Mouse (Mus musculus): ENCODE measurements around the gene Alg9. TPM values are rescaled to one million over a fixed set of nuclear protein-coding genes. Genes with fewer than 3 reads are reported as not detected.

The Alg9 gene
- polyA plus RNA-seq, 1 experiment from 2014 or later: 23.1 TPM

Other genes starting within 250 kb of the Alg9 start
- 46.8 and 47.6 TPM in 2 replicates for gene Pts, start 246.3 kb upstream of the Alg9 start, polyA plus RNA-seq (2016; fragmentation: Nextera tagmentation; extraction: Ambion mirVana)
- gene Il18, start 220.2 kb upstream of the Alg9 start, polyA plus RNA-seq (2016; fragmentation: Nextera tagmentation; extraction: Ambion mirVana): 2.3 and 3.1 TPM in 2 replicates
- 0.18 TPM in 2 replicates for gene Bco2, start 219.8 kb upstream of the Alg9 start, polyA plus RNA-seq (2016; fragmentation: Nextera tagmentation; extraction: Ambion mirVana)
- not detected in 2 replicates for gene Tex12, start 213.7 kb upstream of the Alg9 start, polyA plus RNA-seq (2016; fragmentation: Nextera tagmentation; extraction: Ambion mirVana)
- gene Sdhd, start 171.2 kb upstream of the Alg9 start, polyA plus RNA-seq (2016; fragmentation: Nextera tagmentation; extraction: Ambion mirVana): 344 and 352 TPM in 2 replicates
- 229 and 237 TPM in 2 replicates for gene Timm8b, start 171.1 kb upstream of the Alg9 start, polyA plus RNA-seq (2016; fragmentation: Nextera tagmentation; extraction: Ambion mirVana)
- 1.9 and 2.4 TPM in 2 replicates for gene Pih1d2, start 157.7 kb upstream of the Alg9 start, polyA plus RNA-seq (2016; fragmentation: Nextera tagmentation; extraction: Ambion mirVana)
- 12.5 and 13.1 TPM in 2 replicates for gene Nkapd1, start 157.6 kb upstream of the Alg9 start, polyA plus RNA-seq (2016; fragmentation: Nextera tagmentation; extraction: Ambion mirVana)
- gene Dlat, start 115.2 kb upstream of the Alg9 start, polyA plus RNA-seq (2016; fragmentation: Nextera tagmentation; extraction: Ambion mirVana): 47.2 and 47.9 TPM in 2 replicates
- gene Dixdc1, start 35.5 kb upstream of the Alg9 start, polyA plus RNA-seq (2016; fragmentation: Nextera tagmentation; extraction: Ambion mirVana): 1.1 and 1.2 TPM in 2 replicates
- 2.0 and 2.5 TPM in 2 replicates for gene 2310030G06Rik, start 28.5 kb upstream of the Alg9 start, polyA plus RNA-seq (2016; fragmentation: Nextera tagmentation; extraction: Ambion mirVana)
- 6.6 and 7.8 TPM in 2 replicates for gene Cryab, start 23.7 kb upstream of the Alg9 start, polyA plus RNA-seq (2016; fragmentation: Nextera tagmentation; extraction: Ambion mirVana)
- 0.82 and 1.2 TPM in 2 replicates for gene Hspb2, start 22.7 kb upstream of the Alg9 start, polyA plus RNA-seq (2016; fragmentation: Nextera tagmentation; extraction: Ambion mirVana)
- 11.5 and 13.7 TPM in 2 replicates for gene Fdxacb1, start 6.8 kb upstream of the Alg9 start, polyA plus RNA-seq (2016; fragmentation: Nextera tagmentation; extraction: Ambion mirVana)
- 14.5 and 15.1 TPM in 2 replicates for gene 1110032A03Rik, start 501 bp downstream of the Alg9 start, polyA plus RNA-seq (2016; fragmentation: Nextera tagmentation; extraction: Ambion mirVana)
- gene Ppp2r1b, start 70.3 kb downstream of the Alg9 start, polyA plus RNA-seq (2016; fragmentation: Nextera tagmentation; extraction: Ambion mirVana): 131 and 137 TPM in 2 replicates
- 12.3 and 14.5 TPM in 2 replicates for gene Sik2, start 234.1 kb downstream of the Alg9 start, polyA plus RNA-seq (2016; fragmentation: Nextera tagmentation; extraction: Ambion mirVana)